Mouse (Mus musculus) bone marrow macrophage, adult 2 months (primary cell): ENCODE results near the gene Midn. TPM values are rescaled to one million over a fixed set of nuclear protein-coding genes. Genes with fewer than 3 reads are reported as not detected.

Source experiments
- H3K27ac ChIP-seq: 2 replicates; pipeline ENCODE4 v1.5.1; 2012; ENCODE audit warnings: low read depth, low read length; ENCODE audit not compliant: insufficient read depth
- H3K4me1 ChIP-seq: 2 replicates; pipeline ENCODE4 v1.6.1; 2012; ENCODE audit warnings: low read length; ENCODE audit not compliant: control insufficient read depth, insufficient read depth
- H3K4me3 ChIP-seq: 2 replicates; pipeline ENCODE4 v1.5.1; 2012; ENCODE audit warnings: mild to moderate bottlenecking, low read length, moderate library complexity; ENCODE audit not compliant: insufficient read depth
- CTCF ChIP-seq: IDR thresholded peaks from 2 replicates; pipeline ENCODE4 v1.5.1; 2012; ENCODE audit warnings: low read depth, mild to moderate bottlenecking, low read length, moderate library complexity
- POLR2A ChIP-seq: IDR thresholded peaks from 2 replicates; pipeline ENCODE4 v1.6.1; 2012; ENCODE audit warnings: mild to moderate bottlenecking, low read depth, low read length, borderline replicate concordance
- polyA plus RNA-seq: library from polyadenylated mRNA; stranded (reverse); fragments of >200 nt; gene quantifications from 2 replicates; pipeline ENCODE4 v1.2.4, GENCODE M21; 2012; ENCODE audit not compliant: missing spikeins, insufficient read depth, insufficient read length

Gene Midn
- 32.9 and 40.5 TPM in 2 replicates for polyA plus RNA-seq

DNA sequence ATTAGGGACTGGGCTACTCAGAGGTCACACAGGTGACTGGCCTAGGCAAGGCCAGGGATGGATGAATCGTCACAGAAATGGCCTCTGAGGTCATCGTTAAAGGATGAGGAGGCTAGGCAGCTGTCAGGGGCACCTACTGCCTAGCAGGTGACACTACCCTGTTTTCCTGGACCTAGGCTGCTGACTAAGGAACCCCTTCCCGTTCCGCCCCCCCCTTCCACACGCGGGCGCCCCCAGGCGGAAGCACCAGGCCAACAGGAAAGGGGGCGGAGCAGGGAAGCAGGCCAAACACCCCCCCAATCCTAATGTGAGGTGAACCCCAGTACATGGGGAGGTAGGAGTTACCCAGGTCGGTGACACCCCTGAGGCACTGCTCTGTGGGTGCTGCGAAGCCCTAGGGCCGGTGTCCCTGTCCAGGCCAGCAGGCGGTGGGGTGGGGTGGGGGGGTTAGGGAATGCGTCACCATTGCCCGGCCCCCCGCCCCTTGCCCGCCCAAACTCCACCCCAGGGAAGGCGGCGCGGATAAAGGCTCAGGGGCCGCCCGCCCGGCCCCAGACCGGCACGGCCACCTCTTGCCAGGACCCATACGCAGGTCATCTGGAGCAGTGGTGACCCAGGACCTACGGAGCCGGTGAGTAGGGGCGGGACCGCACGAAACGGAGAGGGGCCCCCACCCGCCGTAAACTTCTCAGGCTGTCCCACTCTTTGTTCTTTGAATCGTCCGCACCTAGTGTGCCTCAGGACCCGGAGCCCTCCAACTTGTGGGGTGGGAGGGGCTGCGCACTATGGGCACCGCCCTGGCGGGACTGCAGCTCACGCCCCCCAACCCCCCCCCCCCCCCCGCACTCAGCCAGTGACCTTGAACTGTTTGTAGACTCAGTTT, at the start of gene Midn:
Midn (plus strand) TSS at position 554 of the 883 bp plus-strand sequence.
- peak within 1 kb of the TSS; percentile 66 for H3K4me3 ChIP-seq
- peaks cover 6% of the 10 kb centered on the region for H3K4me1 ChIP-seq
- H3K27ac ChIP-seq = peak within 1 kb of the TSS; percentile 86
- TF ChIP-seq POLR2A = no peak; the same call in 1 of the 2 replicates
- TF ChIP-seq CTCF = no peak

- Histone ChIP-seq H3K4me3 (no peak overlapping the region), H3K27ac (no peak overlapping the region), H3K4me1 (peaks cover 74% of the 10 kb centered on the region)
- TF ChIP-seq CTCF = no peak
These were observed 49.4 kb upstream of the Midn start for GRCm38 (mm10) chr10:80098630-80099029.

DNA sequence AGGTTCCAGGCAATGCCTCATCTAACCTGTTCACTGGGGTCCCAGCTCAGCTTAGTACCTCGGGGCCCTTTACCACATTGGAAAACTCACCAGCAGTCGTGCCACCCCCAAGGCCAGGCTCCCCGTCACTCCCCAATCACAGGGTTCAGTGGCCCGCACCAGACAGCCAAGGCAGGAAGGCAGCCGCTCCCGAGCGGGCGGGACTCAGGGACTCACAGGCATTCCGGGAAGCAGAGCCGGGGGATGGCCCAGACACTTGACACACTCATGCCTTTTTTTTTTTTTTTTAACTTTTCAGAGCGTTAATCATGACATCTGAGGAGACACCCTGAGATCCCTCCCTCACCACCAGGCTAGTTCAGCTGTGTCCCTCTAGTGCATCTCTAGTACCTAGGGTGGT, 47.1 kb upstream of the Midn start:
- H3K4me3 ChIP-seq = peak overlapping the region; percentile 90
- peaks cover 81% of the 10 kb centered on the region for H3K4me1 ChIP-seq
- TF ChIP-seq CTCF (no peak), POLR2A (no peak)
- H3K27ac ChIP-seq = no peak overlapping the region

GRCm38 (mm10) chr10:80102216-80102915, 45.7 kb upstream of the Midn start:
- H3K27ac ChIP-seq = peak overlapping the region; percentile 81
- TF ChIP-seq POLR2A (no peak), CTCF (no peak)
- peaks cover 74% of the 10 kb centered on the region for H3K4me1 ChIP-seq
- peak overlapping the region; percentile 90 for H3K4me3 ChIP-seq

- Histone ChIP-seq H3K4me3 (no peak overlapping the region), H3K4me1 (peaks cover 71% of the 10 kb centered on the region)
- TF ChIP-seq POLR2A = no peak
- TF ChIP-seq CTCF = no peak
These were observed 45.0 kb upstream of the Midn start for GRCm38 (mm10) chr10:80103032-80103431.

DNA sequence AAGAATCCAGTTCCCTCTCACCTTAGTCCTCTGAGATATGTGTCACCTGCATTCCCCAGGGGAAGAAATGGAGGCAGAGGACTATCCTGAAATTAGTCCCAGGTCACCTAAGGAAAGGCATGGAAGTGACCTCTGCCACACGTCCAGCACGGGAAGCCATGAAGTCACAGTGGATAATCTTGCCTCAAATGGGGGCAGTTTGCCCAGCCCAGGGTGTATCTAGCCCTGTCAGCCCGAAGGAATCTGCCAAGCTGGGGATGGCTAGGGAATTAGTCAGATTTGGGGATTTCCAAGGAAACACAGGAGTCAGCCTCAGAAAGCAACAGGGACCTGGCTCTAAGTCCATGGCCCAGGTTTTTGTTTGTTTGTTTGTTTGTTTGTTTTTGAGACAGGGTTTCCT, 43.9 kb upstream of the Midn start:
- no peak for TF ChIP-seq CTCF
- no peak for TF ChIP-seq POLR2A
- H3K4me1 ChIP-seq = peaks cover 59% of the 10 kb centered on the region
- no peak overlapping the region for H3K4me3 ChIP-seq
- 0 out of 2 replicates have a peak overlapping the region, but pooled peaks have one; percentile 79 for H3K27ac ChIP-seq

More at GRCm38 (mm10) chr10:80103032-80103431, 45.0 kb upstream of the Midn start:
- H3K27ac ChIP-seq = peak overlapping the region; percentile 21; the same call in 1 of the 2 replicates

- Histone ChIP-seq H3K4me3 (peak within 1 kb of the TSS; percentile 52), H3K4me1 (peaks cover 46% of the 10 kb centered on the region), H3K27ac (peak within 1 kb of the TSS; percentile 79)
- TF ChIP-seq CTCF (no peak), POLR2A (no peak)
These were observed 42.6 kb upstream of the Midn start, which contains the start of gene Sbno2 for GRCm38 (mm10) chr10:80105460-80105859. Sbno2 (minus strand) TSS chr10:80105571.

DNA sequence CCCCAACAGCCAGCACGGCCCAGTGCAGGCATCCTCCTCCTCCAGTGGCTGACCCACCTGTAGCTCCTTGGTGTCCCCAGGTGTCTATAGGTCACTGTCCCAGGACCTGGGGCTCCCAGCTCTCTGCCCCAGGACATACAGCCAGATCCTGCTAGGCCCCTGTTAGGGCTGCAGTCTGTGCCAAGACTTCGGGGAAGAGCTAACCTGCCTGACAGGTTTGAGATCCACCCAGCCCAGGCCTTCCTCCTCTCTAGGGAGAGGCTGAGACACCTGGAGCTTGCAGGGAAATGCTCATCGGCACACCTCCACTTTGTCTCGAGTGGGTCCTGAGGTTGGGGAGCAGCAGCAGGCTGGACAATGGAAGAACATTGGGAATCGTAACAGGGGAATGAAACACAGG, 42.1 kb upstream of the Midn start:
- TF ChIP-seq POLR2A = no peak
- TF ChIP-seq CTCF = no peak
- Histone ChIP-seq H3K4me1 (peaks cover 42% of the 10 kb centered on the region), H3K4me3 (peak overlapping the region; percentile 52; the same call in 1 of the 2 replicates), H3K27ac (peak overlapping the region; percentile 66)

GRCm38 (mm10) chr10:80107678-80108077, 40.4 kb upstream of the Midn start:
- Histone ChIP-seq H3K4me3 (no peak overlapping the region), H3K4me1 (peaks cover 34% of the 10 kb centered on the region), H3K27ac (no peak overlapping the region)
- no peak for TF ChIP-seq CTCF
